Mouse (Mus musculus) macrophage (primary cell): ENCODE results near the gene Pak1. TPM values are rescaled to one million over a fixed set of nuclear protein-coding genes. Genes with fewer than 3 reads are reported as not detected.
A peak's percentile ranks its signal among the peaks of the same experiment; 100 is the strongest.

ENCODE experiments used
- H3K27ac ChIP-seq: fragments of 350-480 bp; formaldehyde crosslinking; 2 replicates; pipeline ENCODE4 v1.9.0; 2021
- H3K36me3 ChIP-seq: fragments of 350-480 bp; formaldehyde crosslinking; 2 replicates; pipeline ENCODE4 v1.9.0; 2021; ENCODE audit errors: inconsistent target
- H3K4me3 ChIP-seq: fragments of 350-480 bp; formaldehyde crosslinking; 2 replicates; pipeline ENCODE4 v1.9.0; 2021; ENCODE audit errors: inconsistent target
- H3K79me2 ChIP-seq: fragments of 350-480 bp; formaldehyde crosslinking; 2 replicates; pipeline ENCODE4 v1.9.0; 2021; ENCODE audit errors: inconsistent target
- WGBS: methylation state at CpG from one replicate; pipeline ENCODE4 v1.1.7; 2026; ENCODE audit warnings: inconsistent platforms; ENCODE audit not compliant: missing documents; 5-methylcytosine and 5-hydroxymethylcytosine counted together
- polyA plus RNA-seq: library from polyadenylated mRNA; stranded (reverse); fragments of 250-400 nt; gene quantifications from 3 replicates; pipeline ENCODE4 v1.2.4, GENCODE M21; 2018; ENCODE audit warnings: inconsistent platforms

Pak1 gene
- polyA plus RNA-seq, 1 experiment from 2014 or later = 32.8 TPM

GRCm38 (mm10) chr7:97766406-97767166 is 21.8 kb upstream of the Pak1 start:
- Histone ChIP-seq H3K36me3 (no peaks in the 10 kb centered on the region), H3K27ac (peak overlapping the region; percentile 85), H3K4me3 (no peak overlapping the region), H3K79me2 (no peaks in the 10 kb centered on the region)
- 61% methylated on average over 9 of the region's 9 CpGs for WGBS

GRCm38 (mm10) chr7:97767841-97768240 is 20.5 kb upstream of the Pak1 start:
- H3K27ac ChIP-seq = no peak overlapping the region
- H3K79me2 ChIP-seq = no peaks in the 10 kb centered on the region
- WGBS = 76% methylated on average over 8 of the region's 8 CpGs
- no peaks in the 10 kb centered on the region for H3K36me3 ChIP-seq
- H3K4me3 ChIP-seq = no peak overlapping the region

- 100% methylated on average over 2 of the region's 4 CpGs for WGBS
- H3K36me3 ChIP-seq = no peaks in the 10 kb centered on the region
- H3K79me2 ChIP-seq = no peaks in the 10 kb centered on the region
- H3K4me3 ChIP-seq = no peak overlapping the region
- H3K27ac ChIP-seq = no peak overlapping the region
These were observed 19.3 kb upstream of the Pak1 start for GRCm38 (mm10) chr7:97769020-97769419.

GRCm38 (mm10) chr7:97770841-97771620 is 17.3 kb upstream of the Pak1 start:
- Histone ChIP-seq H3K36me3 (no peaks in the 10 kb centered on the region), H3K79me2 (no peaks in the 10 kb centered on the region), H3K27ac (no peak overlapping the region), H3K4me3 (no peak overlapping the region)
- WGBS = 84% methylated on average over 6 of the region's 6 CpGs

GRCm38 (mm10) chr7:97775380-97775779 is 13.0 kb upstream of the Pak1 start:
- no peak overlapping the region for H3K27ac ChIP-seq
- no peak overlapping the region for H3K4me3 ChIP-seq
- 95% methylated on average over 3 of the region's 3 CpGs for WGBS
- no peaks in the 10 kb centered on the region for H3K36me3 ChIP-seq
- no peaks in the 10 kb centered on the region for H3K79me2 ChIP-seq

GRCm38 (mm10) chr7:97775923-97776322 is 12.4 kb upstream of the Pak1 start:
- Histone ChIP-seq H3K27ac (no peak overlapping the region), H3K4me3 (no peak overlapping the region), H3K79me2 (no peaks in the 10 kb centered on the region), H3K36me3 (no peaks in the 10 kb centered on the region)
- WGBS = 50% methylated on average over 2 of the region's 2 CpGs

- WGBS = 58% methylated on average over 4 of the region's 4 CpGs
- no peak overlapping the region for H3K4me3 ChIP-seq
- H3K27ac ChIP-seq = no peak overlapping the region
- no peaks in the 10 kb centered on the region for H3K36me3 ChIP-seq
- H3K79me2 ChIP-seq = no peaks in the 10 kb centered on the region
These were observed 11.2 kb upstream of the Pak1 start for GRCm38 (mm10) chr7:97777191-97777590.

GRCm38 (mm10) chr7:97780222-97780621 is 8.1 kb upstream of the Pak1 start:
- WGBS = 90% methylated on average over 1 of the region's 1 CpGs
- Histone ChIP-seq H3K4me3 (no peak overlapping the region), H3K36me3 (no peaks in the 10 kb centered on the region), H3K79me2 (no peaks in the 10 kb centered on the region), H3K27ac (no peak overlapping the region)

- H3K27ac ChIP-seq = no peak overlapping the region
- H3K4me3 ChIP-seq = no peak overlapping the region
- no peaks in the 10 kb centered on the region for H3K36me3 ChIP-seq
- H3K79me2 ChIP-seq = no peaks in the 10 kb centered on the region
- 27% methylated on average over 1 of the region's 1 CpGs for WGBS
These were observed 7.5 kb upstream of the Pak1 start for GRCm38 (mm10) chr7:97780815-97781214.

- Histone ChIP-seq H3K36me3 (no peaks in the 10 kb centered on the region), H3K4me3 (no peak overlapping the region), H3K27ac (no peak overlapping the region), H3K79me2 (no peaks in the 10 kb centered on the region)
- 93% methylated on average over 8 of the region's 8 CpGs for WGBS
These were observed 6.8 kb upstream of the Pak1 start for GRCm38 (mm10) chr7:97781496-97781895.

GRCm38 (mm10) chr7:97783523-97783922 is 4.8 kb upstream of the Pak1 start:
- WGBS = 85% methylated on average over 5 of the region's 5 CpGs
- no peaks in the 10 kb centered on the region for H3K36me3 ChIP-seq
- no peak overlapping the region for H3K27ac ChIP-seq
- H3K4me3 ChIP-seq = no peak overlapping the region
- H3K79me2 ChIP-seq = no peaks in the 10 kb centered on the region

- Histone ChIP-seq H3K27ac (no peak overlapping the region), H3K4me3 (peak overlapping the region; percentile 15; the same call in 1 of the 2 replicates), H3K36me3 (no peaks in the 10 kb centered on the region), H3K79me2 (no peaks in the 10 kb centered on the region)
- 6% methylated on average over 53 of the region's 84 CpGs for WGBS
These were observed 535 bp downstream of the Pak1 start for GRCm38 (mm10) chr7:97788669-97789483.

GRCm38 (mm10) chr7:97790272-97790671 is 1.9 kb downstream of the Pak1 start:
- no peaks in the 10 kb centered on the region for H3K79me2 ChIP-seq
- H3K27ac ChIP-seq = no peak overlapping the region
- H3K36me3 ChIP-seq = no peaks in the 10 kb centered on the region
- 100% methylated on average over 2 of the region's 2 CpGs for WGBS
- H3K4me3 ChIP-seq = no peak overlapping the region

GRCm38 (mm10) chr7:97792324-97792723 is 4.0 kb downstream of the Pak1 start:
- WGBS = 73% methylated on average over 2 of the region's 2 CpGs
- no peaks in the 10 kb centered on the region for H3K36me3 ChIP-seq
- H3K27ac ChIP-seq = no peak overlapping the region
- H3K79me2 ChIP-seq = no peaks in the 10 kb centered on the region
- H3K4me3 ChIP-seq = no peak overlapping the region
